Mouse (Mus musculus) hindbrain, postnatal 0 days (tissue): ENCODE results near the gene Dnaic1. TPM values are rescaled to one million over a fixed set of nuclear protein-coding genes. Genes with fewer than 3 reads are reported as not detected.
A peak's percentile ranks its signal among the peaks of the same experiment; 100 is the strongest.

Source experiments
- ATAC-seq: fragments of 200-750 bp; cut with Nextera tagmentation; 2 replicates; pipeline ENCODE4 v1.8.0; 2017; ENCODE audit warnings: mild to moderate bottlenecking, moderate TSS enrichment, moderate library complexity
- DNase-seq: peaks from one replicate; pipeline ENCODE4 v3.0.0-alpha.2; 2015; ENCODE audit warnings: low spot score
- H3K27ac ChIP-seq: fragments of 300-500 bp; sonication (generic); 2 replicates; pipeline ENCODE4 v1.5.1; 2014; ENCODE audit warnings: mild to moderate bottlenecking
- H3K27me3 ChIP-seq: fragments of 300-500 bp; sonication (generic); 2 replicates; pipeline ENCODE4 v1.6.1; 2014; ENCODE audit warnings: low read length, mixed read lengths; ENCODE audit not compliant: insufficient read depth
- H3K36me3 ChIP-seq: fragments of 300-500 bp; sonication (generic); 2 replicates; pipeline ENCODE4 v1.6.1; 2014; ENCODE audit warnings: low read length, mixed read lengths; ENCODE audit not compliant: insufficient read depth
- H3K4me1 ChIP-seq: fragments of 300-500 bp; sonication (generic); 2 replicates; pipeline ENCODE4 v1.6.1; 2014; ENCODE audit warnings: antibody characterized with exemption, low read length, mixed read lengths; ENCODE audit not compliant: insufficient read depth
- H3K4me2 ChIP-seq: fragments of 300-500 bp; sonication (generic); 2 replicates; pipeline ENCODE4 v1.6.1; 2014; ENCODE audit warnings: low read depth, mild to moderate bottlenecking, low read length, moderate library complexity, mixed read lengths
- H3K4me3 ChIP-seq: fragments of 300-500 bp; sonication (generic); 2 replicates; pipeline ENCODE4 v1.5.1; 2014; ENCODE audit warnings: low read length
- H3K9ac ChIP-seq: fragments of 300-500 bp; sonication (generic); replicated peaks from 2 replicates; pipeline ENCODE4 v1.6.1; 2014; ENCODE audit warnings: mild to moderate bottlenecking, low read length, moderate library complexity, mixed read lengths
- H3K9me3 ChIP-seq: fragments of 300-500 bp; sonication (generic); 2 replicates; pipeline ENCODE4 v1.6.1; 2016; ENCODE audit warnings: low read length, mixed read lengths
- CTCF ChIP-seq: IDR thresholded peaks from 2 replicates; pipeline ENCODE4 v1.5.1; 2016; ENCODE audit warnings: antibody characterized with exemption, control low read depth, low read depth
- WGBS: fragments of 180-500 bp; shearing (Covaris S2); extraction: QIAGEN DNeasy Blood & Tissue Kit; methylation state at CpG from one replicate; pipeline ENCODE4 v1.1.7; 2014; 5-methylcytosine and 5-hydroxymethylcytosine counted together
- polyA plus RNA-seq: library from polyadenylated mRNA; unstranded; fragments of >200 nt; fragmentation: Nextera tagmentation; extraction: Ambion mirVana; gene quantifications from 2 replicates; pipeline ENCODE4 v1.2.1, GENCODE M21; 2015
- total RNA-seq: library from RNA; depleted of rRNA; stranded (reverse); fragments of >200 nt; gene quantifications from 2 replicates; pipeline ENCODE4 v1.2.3, GENCODE M21; 2014

The Dnaic1 gene
- total and polyA plus RNA-seq, 2 experiments from 2014 or later, result 3.0 to 4.5 TPM

GRCm38 (mm10) chr4:41615661-41616599 lies 46.4 kb downstream of the Dnaic1 start:
- no peak overlapping the region for H3K4me2 ChIP-seq
- no peaks in the 10 kb centered on the region for H3K9me3 ChIP-seq
- no peaks in the 10 kb centered on the region for H3K27me3 ChIP-seq
- TF ChIP-seq CTCF, result peak; percentile 44
- no peak overlapping the region for H3K9ac ChIP-seq
- ATAC-seq, result peak; percentile 89
- no peaks in the 10 kb centered on the region for H3K36me3 ChIP-seq
- DNase-seq, result peak; percentile 94
- H3K4me3 ChIP-seq, result no peak overlapping the region
- WGBS, result 31% methylated on average over 9 of the region's 9 CpGs
- H3K4me1 ChIP-seq, result peaks cover 24% of the 10 kb centered on the region
- H3K27ac ChIP-seq, result peak overlapping the region; percentile 59

- Histone ChIP-seq H3K27me3 (no peaks in the 10 kb centered on the region), H3K36me3 (no peaks in the 10 kb centered on the region), H3K4me3 (no peak overlapping the region), H3K4me2 (no peak overlapping the region), H3K27ac (peak overlapping the region; percentile 37; the same call in 1 of the 2 replicates), H3K4me1 (peaks cover 20% of the 10 kb centered on the region), H3K9me3 (no peaks in the 10 kb centered on the region), H3K9ac (no peak overlapping the region)
- DNase-seq (peak; percentile 84), ATAC-seq (peak; percentile 54)
- WGBS, result 24% methylated on average over 12 of the region's 12 CpGs
- no peak; the same call in 1 of the 2 replicates for TF ChIP-seq CTCF
These were observed 49.6 kb downstream of the Dnaic1 start for GRCm38 (mm10) chr4:41618916-41619746.

- H3K27me3 ChIP-seq, result no peaks in the 10 kb centered on the region
- 65% methylated on average over 14 of the region's 14 CpGs for WGBS
- ATAC-seq (no peak), DNase-seq (no peak)
- no peak overlapping the region for H3K4me2 ChIP-seq
- peaks cover 20% of the 10 kb centered on the region for H3K4me1 ChIP-seq
- H3K9ac ChIP-seq, result no peak overlapping the region
- no peaks in the 10 kb centered on the region for H3K36me3 ChIP-seq
- no peaks in the 10 kb centered on the region for H3K9me3 ChIP-seq
- no peak overlapping the region for H3K27ac ChIP-seq
- no peak overlapping the region for H3K4me3 ChIP-seq
- no peak for TF ChIP-seq CTCF
These were observed 52.5 kb downstream of the Dnaic1 start for GRCm38 (mm10) chr4:41622071-41622470.

- WGBS, result 15% methylated on average over 8 of the region's 8 CpGs
- Histone ChIP-seq H3K4me3 (no peak overlapping the region), H3K9me3 (no peaks in the 10 kb centered on the region), H3K36me3 (no peaks in the 10 kb centered on the region), H3K4me2 (no peak overlapping the region), H3K27ac (no peak overlapping the region), H3K9ac (0 out of 2 replicates have a peak overlapping the region, but pooled peaks have one; percentile 17), H3K4me1 (peaks cover 28% of the 10 kb centered on the region), H3K27me3 (no peaks in the 10 kb centered on the region)
- DNase-seq, result peak; percentile 56
- TF ChIP-seq CTCF, result no peak
- ATAC-seq, result peak; percentile 39
These were observed 58.8 kb downstream of the Dnaic1 start for GRCm38 (mm10) chr4:41628202-41628927.

GRCm38 (mm10) chr4:41630196-41630595 lies 60.6 kb downstream of the Dnaic1 start:
- H3K27me3 ChIP-seq, result no peaks in the 10 kb centered on the region
- DNase-seq, result no peak
- 42% methylated on average over 6 of the region's 6 CpGs for WGBS
- H3K4me1 ChIP-seq, result peaks cover 28% of the 10 kb centered on the region
- H3K36me3 ChIP-seq, result no peaks in the 10 kb centered on the region
- H3K9ac ChIP-seq, result no peak overlapping the region
- H3K27ac ChIP-seq, result no peak overlapping the region
- H3K4me2 ChIP-seq, result no peak overlapping the region
- TF ChIP-seq CTCF, result no peak
- H3K4me3 ChIP-seq, result no peak overlapping the region
- no peak for ATAC-seq
- H3K9me3 ChIP-seq, result no peaks in the 10 kb centered on the region

- 12% methylated on average over 11 of the region's 11 CpGs for WGBS
- H3K36me3 ChIP-seq, result no peaks in the 10 kb centered on the region
- 0 out of 2 replicates have a peak overlapping the region, but pooled peaks have one; percentile 19 for H3K9ac ChIP-seq
- peak overlapping the region; percentile 10 for H3K4me2 ChIP-seq
- H3K9me3 ChIP-seq, result no peaks in the 10 kb centered on the region
- no peak overlapping the region for H3K4me3 ChIP-seq
- H3K4me1 ChIP-seq, result peaks cover 37% of the 10 kb centered on the region
- peak; percentile 74 for DNase-seq
- H3K27ac ChIP-seq, result peak overlapping the region; percentile 71
- H3K27me3 ChIP-seq, result no peaks in the 10 kb centered on the region
- TF ChIP-seq CTCF, result no peak
- ATAC-seq, result peak; percentile 67; the same call in 1 of the 2 replicates
These were observed 61.8 kb downstream of the Dnaic1 start for GRCm38 (mm10) chr4:41631390-41631789.
